Mouse (Mus musculus): ENCODE measurements around the gene Zcchc7. TPM values are rescaled to one million over a fixed set of nuclear protein-coding genes. Genes with fewer than 3 reads are reported as not detected.
A peak's percentile ranks its signal among the peaks of the same experiment; 100 is the strongest.

The Zcchc7 gene
- total and polyA plus RNA-seq, 2 experiments from 2014 or later: 18.9 to 31.6 TPM

GRCm38 (mm10) chr4:44783566-44784292 is 28.1 kb downstream of the Zcchc7 start:
- DNase-seq (ENCODE audit: low spot score): no peak
- no peaks in the 10 kb centered on the region for H3K4me1 ChIP-seq (ENCODE audit: insufficient read depth, low read length)
- H3K9me3 ChIP-seq (ENCODE audit: low read length): no peaks in the 10 kb centered on the region
- no peak overlapping the region for H3K9ac ChIP-seq (replicated peaks; ENCODE audit: low read length)
- 32% methylated on average over 6 of the region's 6 CpGs for WGBS
- ATAC-seq: no peak
- H3K27me3 ChIP-seq (ENCODE audit: insufficient read depth, low read length): no peaks in the 10 kb centered on the region
- H3K4me3 ChIP-seq (ENCODE audit: low read length): no peak overlapping the region
- H3K27ac ChIP-seq: no peak overlapping the region
- no peak overlapping the region for H3K4me2 ChIP-seq (ENCODE audit: low read depth, low read length)
- no peaks in the 10 kb centered on the region for H3K36me3 ChIP-seq (ENCODE audit: insufficient read depth, low read length)
- TF ChIP-seq CTCF (IDR thresholded peaks at IDR 0.05; ENCODE audit: low read depth): no peak

- Histone ChIP-seq H3K36me3 (ENCODE audit: insufficient read depth, low read length) (no peaks in the 10 kb centered on the region), H3K4me1 (ENCODE audit: insufficient read depth, low read length) (no peaks in the 10 kb centered on the region), H3K9me3 (ENCODE audit: low read length) (no peaks in the 10 kb centered on the region), H3K9ac (replicated peaks; ENCODE audit: low read length) (no peak overlapping the region), H3K27ac (no peak overlapping the region), H3K4me3 (ENCODE audit: low read length) (no peak overlapping the region), H3K4me2 (ENCODE audit: low read depth, low read length) (no peak overlapping the region), H3K27me3 (ENCODE audit: insufficient read depth, low read length) (no peaks in the 10 kb centered on the region)
- WGBS: 98% methylated on average over 1 of the region's 1 CpGs
- ATAC-seq (no peak), DNase-seq (ENCODE audit: low spot score) (no peak)
- no peak for TF ChIP-seq CTCF (IDR thresholded peaks at IDR 0.05; ENCODE audit: low read depth)
Measured at GRCm38 (mm10) chr4:44812855-44813254, 57.2 kb downstream of the Zcchc7 start.

GRCm38 (mm10) chr4:44813770-44814169 is 58.1 kb downstream of the Zcchc7 start:
- DNase-seq (ENCODE audit: low spot score) (no peak), ATAC-seq (no peak)
- H3K27ac ChIP-seq: no peak overlapping the region
- H3K4me1 ChIP-seq (ENCODE audit: insufficient read depth, low read length): no peaks in the 10 kb centered on the region
- no peaks in the 10 kb centered on the region for H3K36me3 ChIP-seq (ENCODE audit: insufficient read depth, low read length)
- H3K9me3 ChIP-seq (ENCODE audit: low read length): no peaks in the 10 kb centered on the region
- H3K9ac ChIP-seq (replicated peaks; ENCODE audit: low read length): no peak overlapping the region
- no peak overlapping the region for H3K4me2 ChIP-seq (ENCODE audit: low read depth, low read length)
- no peak overlapping the region for H3K4me3 ChIP-seq (ENCODE audit: low read length)
- no peaks in the 10 kb centered on the region for H3K27me3 ChIP-seq (ENCODE audit: insufficient read depth, low read length)
- no peak for TF ChIP-seq CTCF (IDR thresholded peaks at IDR 0.05; ENCODE audit: low read depth)
- 65% methylated on average over 4 of the region's 4 CpGs for WGBS

GRCm38 (mm10) chr4:44816584-44816983 is 60.9 kb downstream of the Zcchc7 start:
- no peak overlapping the region for H3K4me2 ChIP-seq (ENCODE audit: low read depth, low read length)
- no peak overlapping the region for H3K9ac ChIP-seq (replicated peaks; ENCODE audit: low read length)
- H3K9me3 ChIP-seq (ENCODE audit: low read length): no peaks in the 10 kb centered on the region
- H3K27me3 ChIP-seq (ENCODE audit: insufficient read depth, low read length): no peaks in the 10 kb centered on the region
- H3K36me3 ChIP-seq (ENCODE audit: insufficient read depth, low read length): no peaks in the 10 kb centered on the region
- TF ChIP-seq CTCF (IDR thresholded peaks at IDR 0.05; ENCODE audit: low read depth): no peak
- no peak for ATAC-seq
- H3K4me3 ChIP-seq (ENCODE audit: low read length): no peak overlapping the region
- 89% methylated on average over 7 of the region's 7 CpGs for WGBS
- H3K27ac ChIP-seq: no peak overlapping the region
- no peak for DNase-seq (ENCODE audit: low spot score)
- H3K4me1 ChIP-seq (ENCODE audit: insufficient read depth, low read length): no peaks in the 10 kb centered on the region

GRCm38 (mm10) chr4:44830609-44831008 is 74.9 kb downstream of the Zcchc7 start:
- Histone ChIP-seq H3K9ac (replicated peaks; ENCODE audit: low read length) (no peak overlapping the region), H3K4me2 (ENCODE audit: low read depth, low read length) (no peak overlapping the region), H3K27me3 (ENCODE audit: insufficient read depth, low read length) (no peaks in the 10 kb centered on the region), H3K4me1 (ENCODE audit: insufficient read depth, low read length) (no peaks in the 10 kb centered on the region), H3K36me3 (ENCODE audit: insufficient read depth, low read length) (no peaks in the 10 kb centered on the region), H3K4me3 (ENCODE audit: low read length) (no peak overlapping the region), H3K27ac (no peak overlapping the region), H3K9me3 (ENCODE audit: low read length) (no peaks in the 10 kb centered on the region)
- TF ChIP-seq CTCF (IDR thresholded peaks at IDR 0.05; ENCODE audit: low read depth): no peak
- no peak for ATAC-seq
- 53% methylated on average over 3 of the region's 3 CpGs for WGBS
- no peak for DNase-seq (ENCODE audit: low spot score)

- no peak overlapping the region for H3K9ac ChIP-seq (replicated peaks; ENCODE audit: low read length)
- ATAC-seq (peak; percentile 85), DNase-seq (ENCODE audit: low spot score) (peak; percentile 68)
- WGBS: 18% methylated on average over 6 of the region's 6 CpGs
- H3K27me3 ChIP-seq (ENCODE audit: insufficient read depth, low read length): no peaks in the 10 kb centered on the region
- no peak overlapping the region for H3K4me3 ChIP-seq (ENCODE audit: low read length)
- H3K36me3 ChIP-seq (ENCODE audit: insufficient read depth, low read length): no peaks in the 10 kb centered on the region
- H3K4me2 ChIP-seq (ENCODE audit: low read depth, low read length): no peak overlapping the region
- no peaks in the 10 kb centered on the region for H3K4me1 ChIP-seq (ENCODE audit: insufficient read depth, low read length)
- no peak for TF ChIP-seq CTCF (IDR thresholded peaks at IDR 0.05; ENCODE audit: low read depth)
- H3K9me3 ChIP-seq (ENCODE audit: low read length): no peaks in the 10 kb centered on the region
- no peak overlapping the region for H3K27ac ChIP-seq
Measured at GRCm38 (mm10) chr4:44851835-44852251, 96.2 kb downstream of the Zcchc7 start.

- H3K4me1 ChIP-seq (ENCODE audit: insufficient read depth, low read length): no peaks in the 10 kb centered on the region
- H3K4me3 ChIP-seq (ENCODE audit: low read length): no peak overlapping the region
- no peaks in the 10 kb centered on the region for H3K27me3 ChIP-seq (ENCODE audit: insufficient read depth, low read length)
- no peak overlapping the region for H3K4me2 ChIP-seq (ENCODE audit: low read depth, low read length)
- no peak for TF ChIP-seq CTCF (IDR thresholded peaks at IDR 0.05; ENCODE audit: low read depth)
- H3K36me3 ChIP-seq (ENCODE audit: insufficient read depth, low read length): no peaks in the 10 kb centered on the region
- DNase-seq (ENCODE audit: low spot score): no peak
- ATAC-seq: no peak
- H3K9ac ChIP-seq (replicated peaks; ENCODE audit: low read length): no peak overlapping the region
- H3K27ac ChIP-seq: no peak overlapping the region
- H3K9me3 ChIP-seq (ENCODE audit: low read length): no peaks in the 10 kb centered on the region
Measured at GRCm38 (mm10) chr4:44871591-44871990, 115.9 kb downstream of the Zcchc7 start.

Data from hindbrain, postnatal 0 days (tissue).